Mouse (Mus musculus): ENCODE measurements around the gene Rbbp8nl.
A peak's percentile ranks its signal among the peaks of the same experiment; 100 is the strongest.

Gene Rbbp8nl

GRCm38 (mm10) chr2:180257001-180257521, 32.6 kb downstream of the Rbbp8nl start, which contains the start of gene Rps21:
Gene Rps21 (plus strand): TSS chr2:180257377.
- DNase-seq (ENCODE audit: low read depth): peak; percentile 99

GRCm38 (mm10) chr2:180256296-180257000, 33.2 kb downstream of the Rbbp8nl start:
- DNase-seq (ENCODE audit: low read depth): no peak

GRCm38 (mm10) chr2:180255701-180256100, 34.0 kb downstream of the Rbbp8nl start:
- DNase-seq (ENCODE audit: low read depth): no peak

- DNase-seq (ENCODE audit: low read depth): no peak
Measured at GRCm38 (mm10) chr2:180254436-180255209, 35.1 kb downstream of the Rbbp8nl start.

GRCm38 (mm10) chr2:180251838-180252237, 37.8 kb downstream of the Rbbp8nl start:
- no peak for DNase-seq (ENCODE audit: low read depth)

GRCm38 (mm10) chr2:180250930-180251611, 38.6 kb downstream of the Rbbp8nl start:
- DNase-seq (ENCODE audit: low read depth): peak; percentile 82

- DNase-seq (ENCODE audit: low read depth): no peak
Measured at GRCm38 (mm10) chr2:180248947-180249660, 40.6 kb downstream of the Rbbp8nl start.

- no peak for DNase-seq (ENCODE audit: low read depth)
Measured at GRCm38 (mm10) chr2:180247916-180248315, 41.8 kb downstream of the Rbbp8nl start.

- no peak for DNase-seq (ENCODE audit: low read depth)
Measured at GRCm38 (mm10) chr2:180243108-180243507, 46.6 kb downstream of the Rbbp8nl start.

- peak; percentile 44 for DNase-seq (ENCODE audit: low read depth)
Measured at GRCm38 (mm10) chr2:180238591-180238990, 51.1 kb downstream of the Rbbp8nl start.

- DNase-seq (ENCODE audit: low read depth): no peak
Measured at GRCm38 (mm10) chr2:180237601-180238345, 51.9 kb downstream of the Rbbp8nl start.

- peak; percentile 71 for DNase-seq (ENCODE audit: low read depth)
Measured at GRCm38 (mm10) chr2:180236930-180237329, 52.7 kb downstream of the Rbbp8nl start.

- DNase-seq (ENCODE audit: low read depth): peak; percentile 36
Measured at GRCm38 (mm10) chr2:180236500-180236899, 53.2 kb downstream of the Rbbp8nl start.

GRCm38 (mm10) chr2:180235788-180236187, 53.9 kb downstream of the Rbbp8nl start:
- DNase-seq (ENCODE audit: low read depth): no peak

- no peak for DNase-seq (ENCODE audit: low read depth)
Measured at GRCm38 (mm10) chr2:180234980-180235379, 54.7 kb downstream of the Rbbp8nl start.

- DNase-seq (ENCODE audit: low read depth): no peak
Measured at GRCm38 (mm10) chr2:180234353-180234752, 55.3 kb downstream of the Rbbp8nl start.

- no peak for DNase-seq (ENCODE audit: low read depth)
Measured at GRCm38 (mm10) chr2:180233101-180233904, 56.4 kb downstream of the Rbbp8nl start.

GRCm38 (mm10) chr2:180230482-180230881, 59.2 kb downstream of the Rbbp8nl start:
- DNase-seq (ENCODE audit: low read depth): no peak

GRCm38 (mm10) chr2:180229129-180229528, 60.5 kb downstream of the Rbbp8nl start:
- DNase-seq (ENCODE audit: low read depth): no peak

GRCm38 (mm10) chr2:180228592-180228991, 61.1 kb downstream of the Rbbp8nl start:
- no peak for DNase-seq (ENCODE audit: low read depth)
